Mouse (Mus musculus): ENCODE results near the gene Nanos3. TPM values are rescaled to one million over a fixed set of nuclear protein-coding genes. Genes with fewer than 3 reads are reported as not detected.
A peak's percentile ranks its signal among the peaks of the same experiment; 100 is the strongest.

Gene Nanos3
- polyA plus RNA-seq, 1 experiment from 2014 or later = 2.7 TPM

GRCm38 (mm10) chr8:84132225-84132624, 52.8 kb downstream of the Nanos3 start:
- no peak overlapping the region for H3K4me2 ChIP-seq
- H3K9me3 ChIP-seq = no peaks in the 10 kb centered on the region
- no peak overlapping the region for H3K27ac ChIP-seq
- H3K4me1 ChIP-seq = peaks cover 5% of the 10 kb centered on the region
- H3K36me3 ChIP-seq = peaks cover 40% of the 10 kb centered on the region
- H3K27me3 ChIP-seq = no peaks in the 10 kb centered on the region
- WGBS = 85% methylated on average over 8 of the region's 8 CpGs
- H3K4me3 ChIP-seq = no peak overlapping the region
- no peak overlapping the region for H3K9ac ChIP-seq
- ATAC-seq (ENCODE audit: borderline replicate concordance, extremely low read depth, low FRiP score, low TSS enrichment) = no peak

DNA sequence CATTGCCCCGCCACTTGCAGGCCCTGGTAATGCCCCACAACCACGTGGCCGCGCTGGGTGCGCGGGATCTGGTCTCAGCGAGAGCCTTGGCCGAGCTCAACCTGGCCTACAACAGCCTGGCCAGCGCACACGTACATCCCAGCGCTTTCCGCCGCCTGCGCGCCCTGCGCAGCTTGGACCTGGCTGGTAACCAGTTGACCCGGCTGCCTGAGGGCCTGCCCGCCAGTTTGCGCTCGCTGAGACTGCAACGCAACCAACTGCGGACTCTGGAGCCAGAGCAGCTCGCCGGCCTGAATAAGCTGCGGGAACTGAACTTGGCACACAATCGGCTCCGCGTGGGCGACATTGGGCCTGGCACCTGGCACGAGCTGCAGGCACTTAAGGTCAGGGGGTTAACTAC, 54.2 kb downstream of the Nanos3 start:
- H3K4me2 ChIP-seq = no peak overlapping the region
- no peak for ATAC-seq (ENCODE audit: borderline replicate concordance, extremely low read depth, low FRiP score, low TSS enrichment)
- no peak overlapping the region for H3K9ac ChIP-seq
- peaks cover 11% of the 10 kb centered on the region for H3K4me1 ChIP-seq
- 43% methylated on average over 30 of the region's 30 CpGs for WGBS
- no peaks in the 10 kb centered on the region for H3K27me3 ChIP-seq
- H3K36me3 ChIP-seq = peaks cover 26% of the 10 kb centered on the region
- no peaks in the 10 kb centered on the region for H3K9me3 ChIP-seq
- no peak overlapping the region for H3K27ac ChIP-seq
- H3K4me3 ChIP-seq = no peak overlapping the region

DNA sequence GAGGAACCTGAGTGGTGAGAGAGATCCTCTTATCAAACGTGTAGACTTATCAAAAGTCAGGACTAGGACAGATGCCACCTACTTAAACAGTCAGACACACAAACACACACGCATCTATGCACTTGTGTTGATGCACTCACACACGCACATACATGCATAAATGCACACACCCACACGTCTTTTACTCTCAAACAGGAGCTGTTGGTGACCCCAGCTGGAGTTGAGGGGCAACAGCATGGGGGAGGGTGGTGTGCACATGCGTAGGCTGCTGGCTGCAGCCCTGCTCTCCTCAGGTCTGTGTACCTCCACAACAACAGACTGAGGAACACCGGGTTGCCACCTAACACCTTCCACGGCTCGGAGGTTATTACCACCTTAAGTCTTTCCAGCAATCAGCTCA, 56.7 kb downstream of the Nanos3 start:
- ATAC-seq (ENCODE audit: borderline replicate concordance, extremely low read depth, low FRiP score, low TSS enrichment) = no peak
- no peak overlapping the region for H3K27ac ChIP-seq

GRCm38 (mm10) chr8:84127202-84127901, 57.7 kb downstream of the Nanos3 start:
- H3K4me3 ChIP-seq = no peak overlapping the region
- ATAC-seq (ENCODE audit: borderline replicate concordance, extremely low read depth, low FRiP score, low TSS enrichment) = peak; percentile 35; the same call in 1 of the 2 replicates
- H3K4me1 ChIP-seq = peaks cover 11% of the 10 kb centered on the region
- H3K27me3 ChIP-seq = no peaks in the 10 kb centered on the region
- no peak overlapping the region for H3K27ac ChIP-seq
- no peaks in the 10 kb centered on the region for H3K9me3 ChIP-seq
- H3K36me3 ChIP-seq = peaks cover 5% of the 10 kb centered on the region; the same call in 1 of the 2 replicates
- no peak overlapping the region for H3K4me2 ChIP-seq
- WGBS = 30% methylated on average over 17 of the region's 17 CpGs
- H3K9ac ChIP-seq = no peak overlapping the region

More for the DNA sequence above, 56.7 kb downstream of the Nanos3 start:
- Histone ChIP-seq H3K4me2 (no peak overlapping the region), H3K9me3 (no peaks in the 10 kb centered on the region), H3K4me3 (no peak overlapping the region), H3K4me1 (peaks cover 11% of the 10 kb centered on the region), H3K27me3 (no peaks in the 10 kb centered on the region), H3K36me3 (peaks cover 8% of the 10 kb centered on the region; the same call in 1 of the 2 replicates), H3K9ac (no peak overlapping the region)
- 54% methylated on average over 8 of the region's 8 CpGs for WGBS

DNA sequence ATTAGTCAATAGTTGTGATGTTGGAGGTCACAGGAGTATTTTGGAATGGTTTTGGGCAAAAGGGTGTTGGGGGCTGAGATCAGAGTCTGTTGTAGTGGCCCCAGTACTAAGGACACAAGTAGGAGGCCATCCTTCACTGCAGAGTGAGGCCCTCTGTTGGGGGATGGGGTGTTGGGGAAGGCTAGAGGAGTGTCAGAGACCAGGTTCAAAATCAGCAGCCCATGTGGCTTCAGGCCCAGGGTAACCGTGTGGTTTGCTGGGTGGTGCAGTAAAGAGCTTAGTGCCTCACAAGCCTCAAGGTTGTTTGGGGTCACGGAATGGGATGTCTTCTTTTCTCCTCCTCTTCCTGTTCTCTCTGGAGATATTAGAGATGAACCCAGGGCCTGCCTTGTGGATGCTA, 58.3 kb downstream of the Nanos3 start:
- Histone ChIP-seq H3K4me1 (peaks cover 11% of the 10 kb centered on the region), H3K27me3 (no peaks in the 10 kb centered on the region), H3K27ac (no peak overlapping the region), H3K4me3 (no peak overlapping the region), H3K9me3 (no peaks in the 10 kb centered on the region), H3K9ac (no peak overlapping the region), H3K36me3 (no peaks in the 10 kb centered on the region), H3K4me2 (no peak overlapping the region)
- WGBS = 47% methylated on average over 2 of the region's 2 CpGs
- no peak for ATAC-seq (ENCODE audit: borderline replicate concordance, extremely low read depth, low FRiP score, low TSS enrichment)

DNA sequence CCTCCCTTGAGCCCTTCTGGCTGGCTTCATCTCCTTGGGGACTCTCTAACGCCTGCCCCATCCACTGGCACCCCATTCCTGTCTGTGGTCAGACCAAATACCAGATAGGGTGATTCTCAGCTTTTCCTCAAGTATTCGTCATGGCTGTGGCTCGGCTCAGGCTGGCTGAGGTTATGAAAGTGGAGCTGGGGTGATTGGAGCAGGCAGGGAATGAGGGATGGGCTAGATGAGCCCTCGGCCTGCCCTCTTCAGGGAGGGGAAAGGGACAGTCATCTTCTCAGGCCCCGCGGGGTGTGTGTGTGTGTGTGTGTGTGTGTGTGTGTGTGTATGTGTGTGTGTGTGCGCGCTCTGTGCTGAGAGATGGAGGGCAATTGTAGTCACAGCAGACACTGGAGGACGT, 59.4 kb downstream of the Nanos3 start, which contains the start of gene Podnl1:
TSS of gene Podnl1 (plus strand) at position 334 of the 400 bp plus-strand sequence.
- peaks cover 11% of the 10 kb centered on the region for H3K4me1 ChIP-seq
- ATAC-seq (ENCODE audit: borderline replicate concordance, extremely low read depth, low FRiP score, low TSS enrichment) = peak; percentile 53; the same call in 1 of the 2 replicates
- no peak within 1 kb of the TSS for H3K4me2 ChIP-seq
- no peak within 1 kb of the TSS for H3K4me3 ChIP-seq
- H3K9me3 ChIP-seq = no peaks in the 10 kb centered on the region
- H3K27ac ChIP-seq = no peak within 1 kb of the TSS
- WGBS = 44% methylated on average over 9 of the region's 9 CpGs
- H3K36me3 ChIP-seq = no peaks in the 10 kb centered on the region
- H3K27me3 ChIP-seq = no peaks in the 10 kb centered on the region
- H3K9ac ChIP-seq = no peak within 1 kb of the TSS

MicroRNAs encoded within 50 kb of the gene (microRNA counts, 519-probe panel; counts per million panel counts)
- microRNA mmu-miR-181c (2,615 counts per million, percentile 61 among the panel's probes with 10 or more counts), microRNA mmu-miR-23a (3,343 counts per million, percentile 88 among the panel's probes with 10 or more counts), microRNA mmu-miR-27a (3,612 counts per million, percentile 93 among the panel's probes with 10 or more counts)

Small RNAs within 50 kb of the gene (microRNA-seq; reads per million reads assigned to microRNA genes)
- gene Gm25110 (not detected), gene Mir181c (5,670 reads per million, percentile 91 among the genes with 10 or more reads in this experiment), gene Mir181d (4,115 reads per million, percentile 88 among the genes with 10 or more reads in this experiment), gene Mir23a (16,414 reads per million, percentile 97 among the genes with 10 or more reads in this experiment), gene Mir24-2 (not detected), gene Mir27a (286 reads per million, percentile 64 among the genes with 10 or more reads in this experiment), gene Mir3074-2 (not detected)

Other genes starting within 250 kb of the Nanos3 start
- gene Gm10644, start 230.0 kb downstream of the Nanos3 start, polyA plus RNA-seq (2015; fragmentation: Nextera tagmentation; extraction: Ambion mirVana) = 0.74 and 0.86 TPM in 2 replicates
- gene Asf1b, start 229.7 kb downstream of the Nanos3 start, polyA plus RNA-seq (2015; fragmentation: Nextera tagmentation; extraction: Ambion mirVana) = 82.2 and 83.5 TPM in 2 replicates
- 156 TPM in 2 replicates for gene Prkaca, start 212.2 kb downstream of the Nanos3 start, polyA plus RNA-seq (2015; fragmentation: Nextera tagmentation; extraction: Ambion mirVana)
- 11.3 and 12.1 TPM in 2 replicates for gene Samd1, start 187.5 kb downstream of the Nanos3 start, polyA plus RNA-seq (2015; fragmentation: Nextera tagmentation; extraction: Ambion mirVana)
- 0.93 and 0.98 TPM in 2 replicates for gene 1700067K01Rik, start 183.7 kb downstream of the Nanos3 start, polyA plus RNA-seq (2015; fragmentation: Nextera tagmentation; extraction: Ambion mirVana)
- gene 2210011C24Rik, start 173.0 kb downstream of the Nanos3 start, polyA plus RNA-seq (2015; fragmentation: Nextera tagmentation; extraction: Ambion mirVana) = 2.2 and 2.6 TPM in 2 replicates
- gene Palm3, start 163.7 kb downstream of the Nanos3 start, polyA plus RNA-seq (2015; fragmentation: Nextera tagmentation; extraction: Ambion mirVana) = 6.0 and 6.7 TPM in 2 replicates
- 1.4 and 2.2 TPM in 2 replicates for gene Il27ra, start 142.6 kb downstream of the Nanos3 start, polyA plus RNA-seq (2015; fragmentation: Nextera tagmentation; extraction: Ambion mirVana)
- not detected in 2 replicates for gene Rln3, start 140.2 kb downstream of the Nanos3 start, polyA plus RNA-seq (2015; fragmentation: Nextera tagmentation; extraction: Ambion mirVana)
- 1.3 TPM in 2 replicates for gene Gm10643, start 120.1 kb downstream of the Nanos3 start, polyA plus RNA-seq (2015; fragmentation: Nextera tagmentation; extraction: Ambion mirVana)
- gene Rfx1, start 118.4 kb downstream of the Nanos3 start, polyA plus RNA-seq (2015; fragmentation: Nextera tagmentation; extraction: Ambion mirVana) = 9.0 and 10.6 TPM in 2 replicates
- 9.3 and 9.5 TPM in 2 replicates for gene Dcaf15, start 80.4 kb downstream of the Nanos3 start, polyA plus RNA-seq (2015; fragmentation: Nextera tagmentation; extraction: Ambion mirVana)
- 0.16 and 0.36 TPM in 2 replicates for gene Podnl1, start 59.2 kb downstream of the Nanos3 start, polyA plus RNA-seq (2015; fragmentation: Nextera tagmentation; extraction: Ambion mirVana)
- 23.1 and 23.4 TPM in 2 replicates for gene Cc2d1a, start 37.3 kb downstream of the Nanos3 start, polyA plus RNA-seq (2015; fragmentation: Nextera tagmentation; extraction: Ambion mirVana)
- gene 4930432K21Rik, start 37.2 kb downstream of the Nanos3 start, polyA plus RNA-seq (2015; fragmentation: Nextera tagmentation; extraction: Ambion mirVana) = 1.7 TPM in 2 replicates
- 13.6 and 14.2 TPM in 2 replicates for gene Zswim4, start 51.8 kb upstream of the Nanos3 start, polyA plus RNA-seq (2015; fragmentation: Nextera tagmentation; extraction: Ambion mirVana)
- 320 and 350 TPM in 2 replicates for gene D8Ertd738e, start 64.5 kb upstream of the Nanos3 start, polyA plus RNA-seq (2015; fragmentation: Nextera tagmentation; extraction: Ambion mirVana)
- gene Mri1, start 72.1 kb upstream of the Nanos3 start, polyA plus RNA-seq (2015; fragmentation: Nextera tagmentation; extraction: Ambion mirVana) = 67.2 and 72.4 TPM in 2 replicates
- gene Ccdc130, start 85.2 kb upstream of the Nanos3 start, polyA plus RNA-seq (2015; fragmentation: Nextera tagmentation; extraction: Ambion mirVana) = 20.5 and 22.8 TPM in 2 replicates
- gene Cacna1a, start 203.2 kb upstream of the Nanos3 start, polyA plus RNA-seq (2015; fragmentation: Nextera tagmentation; extraction: Ambion mirVana) = 2.1 and 2.4 TPM in 2 replicates

All from lung, embryonic 15.5 days (tissue).